ENCODE assay signal across 10 mouse cellular contexts in genomic region chr9:32717931-32718820, GRCm38 (mm10).
DNase-seq lines count a peak whose midpoint lies in the region; ATAC-seq lines count a peak whose summit lies in the region.
"Had no signal": no experiment of that assay in that cellular context is flagged by ENCODE, and none has a peak within 500 bp of the region (broad histone marks: within the 10 kb centered on the region; RNA-seq: fewer than 3 reads in every experiment).

No protein-coding gene starts in this region.

- no peak overlapping the region for H3K4me2 ChIP-seq in hindbrain, embryonic 11.5 days (replicated peaks; ENCODE audit: low read depth, low read length)
- no peak overlapping the region for H3K4me2 ChIP-seq in neural tube, embryonic 13.5 days
- H3K4me2 ChIP-seq in heart, embryonic 13.5 days, result no peak overlapping the region
- H3K4me2 ChIP-seq in stomach, embryonic 14.5 days (replicated peaks; ENCODE audit: low read depth, low read length), result no peak overlapping the region
- no peak overlapping the region for H3K4me2 ChIP-seq in midbrain, embryonic 16.5 days (ENCODE audit: low read length)
- H3K4me2 ChIP-seq: midbrain, embryonic 12.5 days had no signal

- no peak overlapping the region for H3K4me3 ChIP-seq in hindbrain, embryonic 10.5 days
- no peak overlapping the region for H3K4me3 ChIP-seq in hindbrain, embryonic 11.5 days (ENCODE audit: low read depth, low read length)
- no peak overlapping the region for H3K4me3 ChIP-seq in neural tube, embryonic 13.5 days
- H3K4me3 ChIP-seq in heart, embryonic 13.5 days, result no peak overlapping the region
- no peak overlapping the region for H3K4me3 ChIP-seq in stomach, embryonic 14.5 days (ENCODE audit: low read depth, low read length)
- H3K4me3 ChIP-seq in midbrain, embryonic 16.5 days (ENCODE audit: low read depth, low read length), result no peak overlapping the region
- H3K4me3 ChIP-seq: midbrain, embryonic 12.5 days had no signal

- no peaks in the 10 kb centered on the region for H3K36me3 ChIP-seq in hindbrain, embryonic 10.5 days
- H3K36me3 ChIP-seq in hindbrain, embryonic 11.5 days (ENCODE audit: control insufficient read depth, insufficient read depth, low read length), result no peaks in the 10 kb centered on the region
- H3K36me3 ChIP-seq in neural tube, embryonic 13.5 days, result no peaks in the 10 kb centered on the region
- H3K36me3 ChIP-seq in heart, embryonic 13.5 days, result no peaks in the 10 kb centered on the region; the same call in 1 of the 2 replicates
- H3K36me3 ChIP-seq in stomach, embryonic 14.5 days (ENCODE audit: control insufficient read depth, insufficient read depth, low read length), result no peaks in the 10 kb centered on the region
- H3K36me3 ChIP-seq in midbrain, embryonic 16.5 days (ENCODE audit: control insufficient read depth, insufficient read depth, low read length), result no peaks in the 10 kb centered on the region
- H3K36me3 ChIP-seq: midbrain, embryonic 12.5 days had no signal

- no peak for ATAC-seq in hindbrain, embryonic 11.5 days (ENCODE audit: low FRiP score)
- no peak for ATAC-seq in neural tube, embryonic 13.5 days (ENCODE audit: low read depth)
- ATAC-seq in heart, embryonic 13.5 days (ENCODE audit: extremely low read depth, insufficient number of reproducible peaks, low FRiP score, low TSS enrichment), result no peak
- ATAC-seq in stomach, embryonic 14.5 days (ENCODE audit: insufficient number of reproducible peaks, insufficient read depth, low FRiP score, low read depth), result no peak
- ATAC-seq in midbrain, embryonic 16.5 days, result no peak

- H3K9ac ChIP-seq in hindbrain, embryonic 11.5 days (ENCODE audit: low read depth, low read length), result no peak overlapping the region
- no peak overlapping the region for H3K9ac ChIP-seq in neural tube, embryonic 13.5 days
- peak overlapping the region; percentile 65 for H3K9ac ChIP-seq in heart, embryonic 13.5 days
- no peak overlapping the region for H3K9ac ChIP-seq in stomach, embryonic 14.5 days (replicated peaks; ENCODE audit: low read depth, low read length)
- no peak overlapping the region for H3K9ac ChIP-seq in midbrain, embryonic 16.5 days (ENCODE audit: low read depth, low read length)
- H3K9ac ChIP-seq: midbrain, embryonic 12.5 days had no signal

- WGBS in hindbrain, embryonic 10.5 days, result 69% methylated on average over 9 of the region's 9 CpGs
- WGBS in hindbrain, embryonic 11.5 days, result 67% methylated on average over 9 of the region's 9 CpGs
- 56% methylated on average over 9 of the region's 9 CpGs for WGBS in neural tube, embryonic 13.5 days
- WGBS in heart, embryonic 13.5 days, result 49% methylated on average over 9 of the region's 9 CpGs
- WGBS in stomach, embryonic 14.5 days, result 43% methylated on average over 9 of the region's 9 CpGs
- WGBS in midbrain, embryonic 16.5 days, result 75% methylated on average over 9 of the region's 9 CpGs

- no peaks in the 10 kb centered on the region for H3K9me3 ChIP-seq in hindbrain, embryonic 10.5 days
- H3K9me3 ChIP-seq in hindbrain, embryonic 11.5 days (ENCODE audit: control insufficient read depth, low read length), result no peaks in the 10 kb centered on the region
- no peaks in the 10 kb centered on the region for H3K9me3 ChIP-seq in neural tube, embryonic 13.5 days
- no peaks in the 10 kb centered on the region for H3K9me3 ChIP-seq in heart, embryonic 13.5 days
- no peaks in the 10 kb centered on the region for H3K9me3 ChIP-seq in stomach, embryonic 14.5 days (ENCODE audit: control insufficient read depth, low read depth, low read length)
- no peaks in the 10 kb centered on the region for H3K9me3 ChIP-seq in midbrain, embryonic 16.5 days (replicated peaks; ENCODE audit: control insufficient read depth, low read length, poor library complexity, severe bottlenecking)
- H3K9me3 ChIP-seq: midbrain, embryonic 12.5 days had no signal

- peak overlapping the region; percentile 45; the same call in 1 of the 2 replicates for H3K27ac ChIP-seq in hindbrain, embryonic 10.5 days
- no peak overlapping the region for H3K27ac ChIP-seq in hindbrain, embryonic 11.5 days (ENCODE audit: low read depth, low read length)
- H3K27ac ChIP-seq in neural tube, embryonic 13.5 days (replicated peaks), result peak overlapping the region; percentile 49
- peak overlapping the region; percentile 92 for H3K27ac ChIP-seq in heart, embryonic 13.5 days (replicated peaks)
- peak overlapping the region; percentile 35; the same call in 1 of the 2 replicates for H3K27ac ChIP-seq in stomach, embryonic 14.5 days (ENCODE audit: low read length)
- no peak overlapping the region; the same call in 1 of the 2 replicates for H3K27ac ChIP-seq in midbrain, embryonic 16.5 days (ENCODE audit: low read length)
- H3K27ac ChIP-seq: midbrain, embryonic 12.5 days had no signal

- H3K4me1 ChIP-seq in hindbrain, embryonic 10.5 days (replicated peaks), result peaks cover 67% of the 10 kb centered on the region
- H3K4me1 ChIP-seq in hindbrain, embryonic 11.5 days (replicated peaks; ENCODE audit: control insufficient read depth, insufficient read depth, low read length), result peaks cover 7% of the 10 kb centered on the region
- H3K4me1 ChIP-seq in neural tube, embryonic 13.5 days (replicated peaks), result peaks cover 41% of the 10 kb centered on the region
- H3K4me1 ChIP-seq in heart, embryonic 13.5 days, result peaks cover 89% of the 10 kb centered on the region
- peaks cover 63% of the 10 kb centered on the region for H3K4me1 ChIP-seq in stomach, embryonic 14.5 days (ENCODE audit: control insufficient read depth, insufficient read depth, low read length)
- peaks cover 2% of the 10 kb centered on the region; the same call in 1 of the 2 replicates for H3K4me1 ChIP-seq in midbrain, embryonic 16.5 days (ENCODE audit: control insufficient read depth, insufficient read depth, low read length)

- H3K27me3 ChIP-seq in hindbrain, embryonic 10.5 days (ENCODE audit: insufficient read depth, poor library complexity, severe bottlenecking), result peaks cover 46% of the 10 kb centered on the region
- no peaks in the 10 kb centered on the region for H3K27me3 ChIP-seq in hindbrain, embryonic 11.5 days (ENCODE audit: control insufficient read depth, insufficient read depth, low read length)
- peaks cover 71% of the 10 kb centered on the region for H3K27me3 ChIP-seq in neural tube, embryonic 13.5 days
- no peaks in the 10 kb centered on the region for H3K27me3 ChIP-seq in heart, embryonic 13.5 days (replicated peaks)
- no peaks in the 10 kb centered on the region for H3K27me3 ChIP-seq in stomach, embryonic 14.5 days (ENCODE audit: control insufficient read depth, insufficient read depth, low read length)
- no peaks in the 10 kb centered on the region; the same call in 1 of the 2 replicates for H3K27me3 ChIP-seq in midbrain, embryonic 16.5 days (ENCODE audit: control insufficient read depth, insufficient read depth, low read depth, low read length)

- no peak for DNase-seq in hindbrain, embryonic 10.5 days (ENCODE audit: low spot score)
- DNase-seq in hindbrain, embryonic 11.5 days (ENCODE audit: low spot score), result no peak
- no peak for DNase-seq in neural tube, embryonic 10.5 days (ENCODE audit: extremely low spot score, low spot score)
- no peak for DNase-seq in urinary bladder, postnatal 14 days (ENCODE audit: low spot score)
- DNase-seq: layer of hippocampus, adult 9-11 months had no signal

Comparison
In these comparisons a context has a peak if more than half of its experiments do, and no peak if none do; other contexts are left out.
1. H3K27ac ChIP-seq: peak in hindbrain, embryonic 10.5 days (single experiment), neural tube, embryonic 13.5 days (single experiment), heart, embryonic 13.5 days (single experiment) and stomach, embryonic 14.5 days (single experiment); none in hindbrain, embryonic 11.5 days (single experiment) and midbrain, embryonic 16.5 days (single experiment).